Mouse (Mus musculus) heart, postnatal 10 days (tissue): ENCODE data around the gene Sipa1l1. TPM values are rescaled to one million over a fixed set of nuclear protein-coding genes. Genes with fewer than 3 reads are reported as not detected.

ENCODE experiments used
- DNase-seq, 2 experiments: peaks; one replicate each; pipeline ENCODE4 v3.0.0; 2021
- intact Hi-C: fragments of 180-260 bp; cut with DNase I; formaldehyde crosslinking; loops from one replicate; pipeline ENCODE4 v1.15.1; 2025
- total RNA-seq, 2 experiments: library from RNA; stranded (reverse); gene quantifications; 2 replicates each; pipeline ENCODE4 v1.2.3; 2021

The Sipa1l1 gene
- 10 to 100 TPM; 19.4 to 19.9 TPM for total RNA-seq

DNA sequence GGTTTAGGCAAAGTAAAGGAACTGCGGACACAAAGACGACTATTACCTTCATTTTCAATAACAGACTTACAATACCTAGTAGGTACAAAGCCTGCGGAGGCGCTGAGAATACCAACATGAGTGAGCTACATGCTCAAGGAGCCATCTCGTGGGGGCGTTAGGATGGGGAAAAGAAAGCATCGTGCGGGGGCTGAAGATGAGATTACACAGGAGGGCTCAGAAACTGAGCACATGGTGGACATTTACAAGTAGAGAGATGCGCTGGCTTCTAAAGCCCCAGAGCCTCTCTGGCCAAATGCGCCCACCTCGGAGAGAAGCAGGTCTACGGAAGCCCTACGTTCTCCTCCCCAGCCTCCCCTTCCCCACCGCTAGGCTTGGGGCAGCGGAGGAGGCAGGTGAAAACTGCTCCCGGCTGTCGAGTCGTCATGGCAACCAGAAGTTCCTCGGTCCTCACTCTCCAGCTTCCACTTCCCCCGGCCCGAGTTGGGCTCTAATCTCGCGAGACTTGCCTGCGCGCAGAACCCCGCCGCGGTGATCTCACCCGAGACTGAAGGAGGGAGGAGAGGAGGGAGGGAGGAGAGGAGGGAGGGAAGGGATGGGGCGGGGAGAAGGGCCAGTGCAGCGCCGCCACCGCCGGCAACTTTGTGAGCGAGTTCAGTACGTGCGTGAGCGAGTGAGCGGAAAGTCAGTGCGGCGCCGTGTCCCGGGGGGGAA lies at the start of gene Sipa1l1:
Gene Sipa1l1, plus strand, starts transcription at position 501 of the 714 bp plus-strand sequence.
- intact Hi-C loops: loop anchor here (1.0 kb wide), 2 partner anchors 47 to 301 kb away; no protein-coding TSS in a partner anchor
- DNase-seq: peak; percentile 96 to 97

DNA sequence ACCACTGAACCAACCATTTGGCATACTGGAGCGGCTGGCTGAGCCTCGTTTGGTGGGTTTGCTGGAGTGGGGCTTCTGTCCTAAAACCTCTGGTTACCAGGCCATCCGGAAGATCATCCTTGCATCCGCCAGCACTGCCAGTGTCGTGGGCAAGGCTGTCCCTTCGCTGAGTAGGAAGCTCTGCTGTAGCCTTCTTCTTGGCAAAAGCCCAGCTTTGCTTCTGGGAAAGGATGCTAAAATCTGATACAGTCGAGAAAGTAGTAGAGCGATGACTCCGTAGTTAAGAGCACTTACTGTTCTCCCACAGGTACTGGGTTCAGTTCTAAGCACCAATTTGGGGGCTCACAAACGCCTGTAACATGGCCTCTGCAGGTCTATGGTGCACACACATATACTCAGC lies 47.2 kb upstream of the Sipa1l1 start:
- peak; percentile 20 to 33 for DNase-seq
- intact Hi-C loops: loop anchor here (1.0 kb wide), 1 partner anchor 47 kb away; the partner anchor contains the start of gene Sipa1l1

DNA sequence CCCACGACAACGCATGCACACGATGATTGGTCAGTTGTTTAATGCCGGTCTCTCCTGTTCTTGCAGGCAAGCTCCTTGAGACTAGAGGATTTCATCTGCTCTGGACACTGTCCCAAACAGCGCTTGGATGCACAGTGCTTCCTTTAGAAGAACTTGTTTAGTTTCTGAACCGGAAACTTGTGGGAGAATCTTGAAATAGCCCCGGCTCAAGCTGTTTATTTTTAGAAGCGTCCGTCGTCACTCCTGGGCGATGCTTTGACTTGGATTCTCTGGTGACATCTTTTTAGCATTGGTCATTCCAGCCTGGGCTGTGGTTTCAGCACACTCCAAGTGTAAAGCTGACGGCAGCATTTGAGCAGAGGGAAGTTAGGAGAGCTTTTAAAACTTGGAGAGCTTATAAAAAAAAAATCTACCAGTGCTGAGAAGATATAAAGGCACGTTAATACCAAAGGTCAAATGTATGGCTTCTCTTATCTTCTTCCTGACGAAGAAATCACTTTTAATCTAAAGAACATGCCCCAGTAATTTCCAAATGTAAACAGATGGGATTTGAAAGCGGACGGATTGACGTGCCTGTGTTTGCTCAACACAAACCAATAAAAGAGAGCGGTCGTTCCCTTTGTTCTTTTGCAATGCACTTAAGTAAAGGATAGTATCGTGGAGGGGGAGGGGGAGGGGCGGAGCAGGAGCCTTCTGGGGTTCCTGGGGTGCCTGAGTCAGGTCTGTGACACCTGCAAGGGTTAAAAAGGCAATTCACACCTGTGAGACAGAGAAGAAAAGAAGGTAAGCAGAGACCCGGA lies 46.5 kb upstream of the Sipa1l1 start:
- DNase-seq: peak; percentile 87
- intact Hi-C loops: loop anchor here (1.0 kb wide), 1 partner anchor 47 kb away; the partner anchor contains the start of gene Sipa1l1

DNA sequence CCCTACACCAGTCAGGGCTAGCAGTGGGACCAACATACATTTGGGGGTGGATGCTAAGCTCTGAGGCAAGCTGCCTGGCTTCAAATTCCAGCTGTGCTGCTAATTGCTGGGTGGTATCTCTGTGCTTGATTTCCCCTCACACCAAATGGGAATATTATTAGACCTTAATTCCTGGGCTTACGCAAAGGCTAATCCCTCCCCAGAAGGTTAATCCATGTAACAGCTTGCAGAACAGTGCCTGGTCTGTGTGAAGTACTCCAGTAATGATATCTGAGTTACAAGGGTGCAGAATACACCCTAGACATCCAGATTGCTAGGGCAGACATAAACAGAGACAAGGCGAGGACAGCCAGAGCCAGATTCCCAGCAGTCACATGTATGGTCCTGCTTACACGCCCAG lies 42.3 kb upstream of the Sipa1l1 start:
- no peak for DNase-seq
- intact Hi-C loops: no loop called here

DNA sequence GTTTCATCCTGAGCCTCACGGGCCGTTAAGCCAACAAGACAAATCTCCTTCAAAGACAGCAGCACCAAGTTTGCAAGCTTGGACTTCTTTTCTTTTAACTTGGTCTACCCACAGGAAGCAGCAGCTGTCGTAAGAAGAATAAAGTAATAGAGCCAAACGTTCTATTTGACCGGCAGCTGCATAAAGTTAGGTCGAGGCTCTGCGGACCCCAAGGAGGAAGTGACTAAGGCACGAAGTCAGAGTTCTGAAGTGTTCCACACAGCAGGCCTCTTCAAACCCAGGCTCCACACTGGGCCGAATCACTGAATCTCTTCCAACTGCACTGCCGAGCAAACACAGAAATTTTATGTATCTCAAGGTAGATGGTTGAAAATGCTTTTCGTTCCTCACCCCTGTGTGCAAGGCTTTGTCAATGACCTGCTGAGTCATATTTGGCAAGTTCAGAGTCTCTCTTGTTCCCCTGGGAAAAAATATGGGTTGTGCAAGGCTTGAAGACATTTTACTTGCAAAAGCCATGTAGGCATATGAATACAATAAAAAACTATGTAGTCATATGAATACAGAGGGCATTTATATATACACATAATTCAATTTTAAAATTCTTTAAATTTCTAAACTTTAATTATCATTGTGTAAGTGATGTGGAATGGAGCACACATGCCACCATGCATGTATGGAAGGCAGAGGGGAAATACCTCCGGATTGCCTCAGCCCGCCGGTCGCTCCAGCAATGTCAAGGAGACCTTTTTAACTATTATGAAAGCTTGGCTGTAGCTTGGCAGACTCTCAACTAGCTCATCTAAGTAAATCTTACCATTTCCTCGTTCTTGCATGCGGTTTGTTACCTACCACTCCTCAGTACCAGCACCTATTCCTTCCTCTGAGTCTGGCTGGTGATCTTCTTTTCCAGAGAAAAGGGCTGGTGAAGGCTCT lies 29.6 kb upstream of the Sipa1l1 start:
- intact Hi-C loops: no loop called here
- no peak for DNase-seq

DNA sequence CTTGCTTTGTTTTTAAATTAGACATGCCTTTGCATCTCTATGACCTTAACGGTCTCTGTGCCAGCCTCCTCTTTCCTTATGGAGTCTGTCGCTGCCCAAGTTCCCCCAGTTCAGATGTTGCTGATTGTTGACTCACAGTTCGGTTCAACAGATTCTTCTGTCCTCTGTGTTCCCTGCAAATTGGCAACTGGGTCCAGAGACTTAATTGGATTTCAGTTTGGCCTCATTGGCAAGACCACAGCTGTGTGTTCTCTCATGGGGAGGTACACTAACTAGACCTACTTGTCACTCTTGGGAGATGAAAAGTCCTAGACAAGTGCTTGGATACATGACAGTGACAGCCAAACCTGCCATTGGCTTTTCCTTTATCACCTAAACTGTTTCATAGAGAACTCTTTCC lies 25.7 kb upstream of the Sipa1l1 start:
- no peak for DNase-seq
- intact Hi-C loops: no loop called here

DNA sequence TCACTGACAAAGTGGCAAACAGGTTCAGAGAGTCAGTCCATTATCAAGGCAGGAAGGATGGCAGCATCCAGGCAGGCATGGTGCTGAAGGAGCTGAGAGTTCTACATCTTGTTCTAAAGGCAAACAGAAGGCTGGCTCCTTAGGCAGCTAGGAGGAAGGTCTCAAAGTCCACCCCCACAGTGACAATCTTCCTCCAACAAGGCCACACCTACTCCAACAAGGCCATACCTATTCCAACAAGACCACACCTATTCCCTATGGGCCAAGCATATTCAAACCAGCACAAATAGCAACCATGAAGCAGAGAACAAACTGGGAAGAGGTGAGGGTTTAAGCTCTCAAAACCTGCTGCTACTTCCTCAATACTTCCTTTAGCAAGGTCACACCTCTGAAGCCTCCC lies 23.9 kb upstream of the Sipa1l1 start:
- no peak for DNase-seq
- intact Hi-C loops: no loop called here

DNA sequence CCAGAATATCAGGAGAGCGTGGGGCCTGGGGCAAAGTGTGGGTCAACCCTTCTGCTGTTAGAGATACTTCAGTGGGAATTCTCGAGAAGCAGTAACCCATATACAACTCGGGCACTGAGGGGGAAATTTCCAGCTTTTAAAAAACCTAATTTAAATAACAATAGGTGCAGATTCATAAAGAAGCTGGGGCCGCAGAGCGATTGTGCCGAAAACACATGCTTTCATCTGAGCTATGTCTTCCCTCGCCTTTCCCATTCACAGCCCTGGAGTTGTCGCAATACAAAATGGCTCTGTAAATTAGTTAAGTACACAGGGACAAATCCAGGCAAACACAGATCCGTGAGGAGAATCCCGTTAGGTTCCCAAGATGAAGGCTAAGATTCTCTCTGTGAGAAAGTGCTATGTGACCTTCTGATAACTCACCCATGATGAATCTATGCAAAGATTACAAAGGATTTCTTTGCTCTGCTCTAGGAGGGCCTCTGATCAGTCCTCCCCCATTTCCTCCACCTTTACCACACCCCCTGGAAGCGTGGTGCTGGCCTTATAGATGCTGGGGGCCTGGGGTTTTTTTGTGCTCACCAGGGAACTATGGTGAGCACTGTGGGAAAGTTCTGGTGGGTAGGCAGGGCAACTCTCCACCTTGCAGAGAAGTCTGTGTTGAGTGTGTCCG lies 22.0 kb upstream of the Sipa1l1 start:
- DNase-seq: no peak
- intact Hi-C loops: no loop called here

DNA sequence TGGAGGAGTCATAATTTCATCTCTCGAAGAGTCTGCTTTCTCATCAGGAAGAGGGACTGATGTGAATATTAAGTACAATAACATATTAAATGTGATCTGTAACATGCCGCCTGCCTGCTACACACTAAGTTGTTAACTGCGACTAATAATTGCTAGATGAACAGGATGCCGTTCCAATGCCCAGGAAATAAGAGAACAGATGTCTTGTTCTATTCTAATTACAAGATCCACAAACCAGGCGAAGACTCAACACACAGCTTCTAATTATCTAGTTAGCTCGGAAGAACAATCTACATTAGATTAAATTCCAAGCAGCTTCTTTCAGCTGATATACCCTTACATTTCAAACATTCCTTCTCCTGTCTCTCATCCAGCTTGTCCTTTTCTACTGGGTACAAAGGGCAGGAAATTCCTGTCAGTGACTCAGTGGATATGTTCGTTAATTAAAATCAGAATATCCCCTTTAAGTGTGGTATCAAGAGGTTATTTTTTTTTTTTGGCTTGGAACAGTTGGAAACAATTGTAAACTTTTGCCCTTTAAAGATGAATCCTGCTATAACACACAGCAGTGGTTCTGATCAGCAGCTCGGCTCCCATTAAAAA lies 20.7 kb upstream of the Sipa1l1 start:
- DNase-seq: no peak
- intact Hi-C loops: no loop called here

DNA sequence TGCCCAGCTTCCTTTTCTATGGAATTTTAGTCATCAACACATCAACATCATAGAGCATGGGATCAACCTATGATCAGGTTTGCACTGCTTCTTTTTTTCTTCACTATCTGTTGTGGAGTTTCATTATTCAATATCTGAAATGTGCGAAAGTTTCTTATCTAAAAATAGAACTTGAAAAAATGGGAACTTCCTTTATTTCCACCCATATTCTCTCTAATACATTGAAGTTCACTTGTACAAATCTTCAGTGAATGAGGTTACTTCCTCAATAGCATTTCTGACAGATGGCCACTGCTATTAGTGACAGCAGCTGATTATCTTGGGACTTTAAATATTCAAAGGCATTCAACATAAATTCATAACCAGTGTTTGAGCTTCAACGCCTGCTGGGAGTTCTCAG lies 18.1 kb upstream of the Sipa1l1 start:
- intact Hi-C loops: no loop called here

DNA sequence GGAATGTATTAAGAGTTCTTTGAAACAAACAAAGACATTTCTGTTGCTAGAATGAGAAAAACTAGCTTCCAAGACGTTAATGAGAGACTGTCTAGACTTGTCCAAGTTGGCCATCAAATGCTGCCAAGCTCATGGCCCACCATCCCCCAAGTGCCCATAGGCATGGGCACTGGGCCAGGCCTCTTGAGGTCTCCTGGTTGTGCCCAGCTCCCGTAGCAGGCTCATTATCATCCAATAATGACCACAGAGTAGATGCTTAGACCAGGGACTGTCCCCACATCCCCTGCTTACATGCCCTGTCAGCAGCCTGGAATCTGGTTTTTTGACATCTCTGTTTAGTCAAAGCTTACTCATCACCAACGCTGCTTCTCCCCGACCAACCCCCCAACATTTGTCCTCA lies 14.6 kb upstream of the Sipa1l1 start:
- intact Hi-C loops: no loop called here
- DNase-seq: no peak

More for the DNA sequence above, 18.1 kb upstream of the Sipa1l1 start:
- DNase-seq: no peak

DNA sequence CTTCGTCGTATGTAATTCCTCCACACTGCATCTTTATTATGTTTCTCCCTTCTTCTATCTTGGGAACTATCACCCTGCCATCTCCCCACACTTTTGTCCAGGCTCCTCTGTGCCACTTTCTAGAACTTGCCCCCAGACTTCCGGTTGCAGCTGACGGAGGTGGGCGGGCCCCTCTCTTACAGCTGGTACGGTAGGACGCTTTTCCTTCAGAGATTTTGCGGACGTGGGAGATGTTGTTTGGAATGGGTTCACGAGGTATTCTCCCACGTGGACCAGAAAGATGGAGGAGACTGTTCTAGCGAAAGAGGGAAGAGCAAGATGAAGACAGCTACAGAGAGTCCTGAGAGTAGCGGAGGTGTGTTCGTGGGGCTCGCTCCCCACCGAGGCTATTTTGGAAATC lies 10.6 kb upstream of the Sipa1l1 start:
- intact Hi-C loops: no loop called here

DNA sequence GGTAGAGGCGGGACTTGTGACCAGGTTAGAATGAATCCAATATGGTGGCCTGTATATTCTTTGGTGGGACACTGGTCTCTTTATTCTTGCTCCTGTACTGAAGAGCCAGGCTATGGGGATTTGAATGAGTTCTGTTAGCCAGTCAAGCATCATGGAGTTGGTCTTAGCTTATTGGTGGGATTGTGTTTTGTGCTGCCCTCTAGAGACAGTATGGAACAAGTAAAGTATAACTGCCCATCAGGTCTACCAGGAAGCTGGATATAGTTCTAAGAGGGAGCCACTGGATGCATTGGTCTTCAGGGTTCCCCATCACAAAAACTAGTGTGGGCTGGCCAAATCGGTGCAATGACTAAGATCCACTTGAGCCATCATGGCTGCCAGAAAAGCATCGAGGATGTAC lies 9.7 kb upstream of the Sipa1l1 start:
- DNase-seq: no peak
- intact Hi-C loops: no loop called here

More for the DNA sequence above, 10.6 kb upstream of the Sipa1l1 start:
- DNase-seq: no peak

DNA sequence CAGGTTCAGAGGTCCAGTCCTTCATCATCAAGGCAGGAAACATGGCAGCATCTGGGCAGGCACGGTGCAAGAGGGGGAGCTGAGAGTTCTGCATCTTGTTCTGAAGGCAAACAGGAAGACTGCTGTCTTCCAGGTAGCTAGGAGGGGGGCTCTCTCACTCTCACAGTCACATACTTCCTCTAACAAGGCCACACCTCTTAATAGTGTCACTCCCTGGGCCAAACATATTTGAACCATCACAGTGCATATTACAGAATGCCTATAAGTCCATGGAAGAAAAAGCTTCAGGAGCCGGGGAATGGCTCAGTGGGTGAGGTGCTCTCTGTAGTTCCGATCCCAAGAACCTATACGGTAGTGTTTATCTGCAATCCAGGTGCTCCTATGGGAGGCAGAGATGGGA lies 3.5 kb upstream of the Sipa1l1 start:
- intact Hi-C loops: no loop called here
- no peak for DNase-seq

DNA sequence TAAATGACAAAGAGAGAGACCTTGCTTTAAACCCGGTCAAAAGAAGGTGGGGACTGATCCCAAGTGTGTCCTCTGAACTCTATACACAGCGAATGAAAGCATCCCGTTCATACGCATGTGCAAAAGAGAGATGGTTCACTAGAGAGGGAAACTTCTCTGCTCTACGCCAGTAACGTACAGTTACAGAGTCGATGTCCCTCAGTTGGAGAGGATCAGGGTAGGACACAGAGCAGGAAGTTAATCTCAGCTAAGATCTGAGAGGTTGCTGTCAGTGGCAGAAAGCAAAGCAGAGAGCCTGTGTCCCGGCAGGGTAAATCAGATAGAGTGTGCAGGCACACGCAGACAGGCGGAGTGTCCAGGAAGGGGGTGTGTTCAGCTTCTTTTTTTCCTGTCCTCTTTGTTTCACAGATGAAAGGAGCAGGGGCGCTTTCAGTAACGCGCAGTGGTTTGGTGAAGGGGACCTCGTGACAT lies 3.0 kb upstream of the Sipa1l1 start:
- DNase-seq: no peak
- intact Hi-C loops: no loop called here

DNA sequence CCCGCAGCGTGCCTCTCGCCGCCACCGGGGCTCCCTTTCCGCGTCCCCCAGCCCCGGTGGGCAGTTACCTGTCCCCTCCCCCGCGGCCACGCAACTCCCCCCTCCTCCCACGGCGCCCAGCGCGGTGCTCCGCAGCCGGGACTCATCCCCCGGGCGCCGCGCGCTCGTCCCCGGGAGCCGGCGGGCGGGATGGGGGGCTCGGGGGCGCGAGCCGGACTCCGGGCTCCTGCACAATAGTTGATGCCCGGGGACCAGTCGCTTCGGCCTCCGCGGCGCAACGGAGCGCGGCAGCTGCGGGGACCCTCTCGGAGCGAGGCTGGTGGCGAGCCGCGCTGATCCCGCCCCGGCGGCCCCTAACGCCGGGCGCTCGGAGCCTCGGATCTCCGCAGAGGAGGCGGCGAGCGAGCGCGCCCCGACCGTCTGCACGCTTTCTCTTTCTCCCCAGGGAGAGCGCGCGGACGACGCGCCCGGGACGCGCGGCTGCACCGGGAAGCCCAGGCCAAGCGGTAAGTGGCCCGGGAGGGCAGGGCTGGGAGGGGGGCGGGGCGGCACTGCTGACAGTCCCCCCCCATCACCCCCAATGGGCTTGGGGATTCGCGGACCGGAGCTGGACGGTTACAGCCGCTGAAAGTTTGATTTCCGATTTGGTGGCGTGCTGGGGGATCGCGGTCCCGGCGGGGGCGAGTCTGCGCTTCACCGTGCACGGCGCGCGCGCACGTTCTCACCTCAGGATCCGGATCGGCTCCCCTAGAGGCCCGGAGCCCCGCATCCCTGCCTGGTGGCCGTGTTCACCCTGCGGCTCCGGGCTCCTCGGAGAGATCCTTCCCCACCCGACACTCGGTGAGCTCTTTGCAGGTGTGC lies 681 bp downstream of the Sipa1l1 start:
- DNase-seq: peak; percentile 75 to 77
- intact Hi-C loops: loop anchor here (1.0 to 5.0 kb wide), 3 partner anchors 48 to 300 kb away; no protein-coding TSS in a partner anchor

DNA sequence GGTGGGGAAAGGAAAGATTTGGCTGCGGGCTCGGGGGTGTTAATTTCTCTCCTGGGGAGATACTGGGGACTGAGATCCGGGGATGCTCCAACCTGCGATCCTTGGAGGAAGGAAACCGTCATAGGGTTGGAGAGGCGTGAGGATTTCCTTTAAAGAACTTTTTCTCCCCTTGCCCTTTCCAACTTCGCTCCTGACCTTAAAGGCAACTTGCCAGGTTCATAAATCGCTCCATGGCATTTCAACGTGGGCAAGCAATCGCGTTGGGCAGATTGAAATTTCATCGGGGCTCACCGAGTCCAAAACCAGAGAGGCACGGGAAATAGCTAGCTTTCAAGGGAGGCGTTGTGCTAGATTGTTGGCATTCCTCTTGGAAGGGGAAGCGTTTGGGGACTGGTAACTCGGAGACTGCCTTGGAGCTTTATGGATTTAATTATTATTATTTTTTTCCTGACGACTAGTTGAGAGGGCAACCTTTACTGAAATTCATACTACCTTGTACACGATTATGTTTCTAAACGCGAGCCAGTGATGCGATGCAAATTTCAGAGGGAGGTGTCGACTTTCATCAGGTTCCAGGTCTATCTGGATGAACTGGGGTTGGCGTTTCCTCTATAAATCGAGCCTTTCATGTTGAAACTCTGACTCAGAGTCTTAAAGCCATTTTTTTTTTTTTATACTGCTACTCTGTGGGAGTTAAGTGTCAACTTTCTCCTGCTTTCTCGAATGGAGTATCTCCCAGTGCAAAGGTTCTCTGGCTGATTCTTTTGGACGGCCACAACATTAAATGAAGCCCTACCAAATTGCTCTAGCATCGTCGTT lies 1.6 kb downstream of the Sipa1l1 start:
- peak; percentile 38 to 56 for DNase-seq

DNA sequence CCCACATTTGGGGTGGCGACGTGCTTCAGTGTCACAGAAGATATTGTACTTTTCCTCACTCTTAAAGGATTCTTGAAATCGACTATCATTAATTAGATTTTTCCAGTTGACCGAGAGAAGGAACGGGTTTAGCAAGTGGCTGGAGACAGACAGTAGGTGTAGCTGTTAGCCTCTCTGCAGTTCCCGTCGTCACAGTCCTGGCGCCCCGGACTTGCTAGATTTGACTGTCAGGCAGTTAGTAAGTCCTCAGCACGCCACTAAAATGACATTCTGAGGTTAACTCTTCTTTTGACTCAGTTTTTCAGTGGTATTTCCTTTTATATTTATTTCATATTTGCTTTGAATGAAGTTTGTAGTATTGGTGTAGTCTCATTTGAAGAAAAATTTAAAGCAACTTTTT lies 2.5 kb downstream of the Sipa1l1 start:
- peak; percentile 61 to 70 for DNase-seq
- intact Hi-C loops: loop anchor here (5.0 kb wide), 1 partner anchor 106 kb away; no protein-coding TSS in a partner anchor

More for the DNA sequence above, 1.6 kb downstream of the Sipa1l1 start:
- intact Hi-C loops: loop anchor here (5.0 kb wide), 1 partner anchor 107 kb away; no protein-coding TSS in a partner anchor
